Mouse (Mus musculus) neural tube, embryonic 10.5 days (tissue): ENCODE results near the gene Pimreg.

ENCODE experiments used
- DNase-seq: peaks from one replicate; pipeline ENCODE4 v3.0.0-alpha.2; 2017; ENCODE audit warnings: low spot score; ENCODE audit errors: extremely low spot score

Gene Pimreg

DNA sequence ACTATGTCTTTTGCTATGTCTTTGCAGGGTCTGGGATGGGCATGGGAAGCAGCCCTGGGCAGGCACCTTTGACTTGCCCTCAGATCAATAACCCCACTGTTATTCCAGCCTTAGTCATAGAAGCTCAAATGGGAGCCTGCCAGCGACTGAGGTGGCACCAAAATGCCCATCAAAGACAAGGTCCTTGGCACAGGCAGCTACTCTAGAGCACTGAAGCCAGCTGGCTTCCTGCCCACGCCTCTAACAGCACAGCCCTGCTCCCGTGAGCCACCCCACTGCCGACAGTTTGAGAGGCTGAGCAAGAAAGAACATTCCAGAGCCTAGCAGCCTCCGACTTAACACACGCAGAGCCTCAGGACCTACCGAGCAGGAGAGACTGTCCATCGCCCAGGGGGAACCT lies 23.3 kb downstream of the Pimreg start:
- no peak for DNase-seq

DNA sequence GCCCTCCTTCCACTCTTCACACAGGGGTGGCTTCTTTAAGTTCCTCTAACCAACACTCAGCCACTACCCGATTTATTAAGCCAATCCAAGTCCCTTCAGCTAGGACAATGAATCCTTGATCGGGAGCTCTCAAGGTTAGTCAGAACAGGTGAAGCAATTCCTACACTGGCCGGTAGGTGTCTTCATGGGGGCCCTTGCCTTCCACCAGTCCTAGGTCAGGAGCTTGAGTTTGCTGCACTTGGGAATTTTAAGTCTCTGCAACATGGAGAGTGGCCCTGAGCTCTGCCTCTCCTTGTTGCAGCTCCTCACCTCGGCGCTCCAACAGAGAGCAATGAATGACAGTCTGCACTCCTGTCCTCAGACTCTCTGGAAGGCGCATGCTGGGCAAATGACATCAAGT lies 24.5 kb downstream of the Pimreg start:
- DNase-seq, result peak; percentile 41

DNA sequence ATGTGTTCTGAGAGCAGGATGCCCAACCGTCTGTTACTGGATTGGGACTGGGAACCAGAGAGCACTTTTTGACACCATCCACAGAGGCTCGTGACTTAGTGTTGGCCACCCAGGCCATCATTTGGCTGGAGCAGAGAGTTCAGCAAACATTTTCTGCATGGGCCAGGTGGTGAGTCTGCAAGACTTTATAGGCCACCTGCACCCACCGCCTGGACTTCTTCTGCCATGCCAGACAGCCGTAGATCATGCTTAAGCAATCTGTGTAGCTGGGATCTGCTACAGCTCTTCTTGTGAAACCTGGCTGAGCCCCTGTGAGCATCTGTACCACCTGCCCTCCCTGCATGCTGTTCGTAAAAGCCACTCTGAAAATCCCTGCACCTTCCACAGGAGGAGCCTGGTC lies 25.5 kb downstream of the Pimreg start:
- DNase-seq, result no peak

DNA sequence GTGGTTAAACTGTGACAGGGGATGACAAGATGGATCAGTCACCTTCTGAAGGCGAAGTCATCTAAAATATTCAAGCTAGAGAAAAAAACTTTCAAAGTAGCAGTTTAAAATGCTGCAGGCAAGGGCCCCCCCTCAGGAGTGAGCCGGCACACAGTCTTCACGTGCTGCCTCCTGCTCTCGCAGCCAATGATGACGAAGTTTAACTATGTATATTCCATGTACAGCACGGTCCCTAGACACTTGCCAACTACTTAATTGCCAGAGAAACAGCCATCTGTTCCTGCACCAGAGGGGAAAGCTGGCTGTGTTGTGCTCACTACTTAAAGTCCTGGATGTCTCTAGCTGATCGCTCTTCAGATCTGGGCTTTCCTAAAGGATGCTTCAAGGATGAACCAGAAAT lies 26.2 kb downstream of the Pimreg start:
- DNase-seq, result no peak

DNA sequence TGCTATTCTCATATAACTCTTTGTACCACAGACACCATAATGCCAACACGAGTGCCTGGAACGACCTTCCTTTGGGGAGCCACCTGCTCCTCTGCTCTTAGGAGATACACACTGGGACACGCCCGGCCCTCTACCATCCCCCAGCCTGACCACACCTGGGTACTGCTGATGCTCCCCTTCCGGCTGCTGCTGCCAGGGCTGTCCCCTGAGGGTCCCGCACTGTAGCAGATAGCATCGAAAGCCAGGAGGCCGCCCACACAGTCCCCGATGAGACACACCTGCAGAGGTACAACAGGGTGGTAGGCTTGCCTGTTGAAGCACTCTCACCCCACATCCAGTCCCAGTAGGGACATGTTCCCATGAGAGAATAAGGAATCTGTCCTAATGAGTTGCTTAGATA lies 28.9 kb downstream of the Pimreg start:
- DNase-seq, result no peak

DNA sequence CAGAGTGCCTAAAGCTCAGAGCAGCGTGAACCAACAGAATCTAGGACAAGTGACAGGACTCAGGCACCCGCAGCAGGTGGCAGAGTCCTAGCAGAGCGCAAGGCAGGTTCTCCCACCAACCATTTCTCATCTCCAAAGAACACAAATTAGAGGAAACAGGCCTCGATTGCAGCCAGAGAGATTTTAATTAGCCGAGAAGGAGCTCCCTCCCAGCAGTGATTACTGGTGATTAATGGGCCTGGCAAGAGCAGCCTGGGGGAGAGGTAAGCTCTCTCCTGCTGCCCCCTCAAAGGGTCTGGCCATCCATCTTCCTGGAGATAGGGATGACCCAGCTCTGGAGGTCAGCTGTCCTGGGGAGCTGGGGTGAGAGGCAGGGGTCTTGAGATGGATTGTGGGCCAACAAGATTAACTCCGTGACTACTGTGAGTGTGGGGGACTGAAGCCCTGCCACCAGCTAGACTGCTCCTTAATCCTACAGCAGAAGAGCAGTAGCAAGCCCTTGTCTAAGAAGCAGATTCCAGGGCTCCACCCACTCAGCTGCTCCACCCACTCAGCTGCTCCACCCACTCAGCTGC lies 30.6 kb downstream of the Pimreg start:
- peak; percentile 35 for DNase-seq

DNA sequence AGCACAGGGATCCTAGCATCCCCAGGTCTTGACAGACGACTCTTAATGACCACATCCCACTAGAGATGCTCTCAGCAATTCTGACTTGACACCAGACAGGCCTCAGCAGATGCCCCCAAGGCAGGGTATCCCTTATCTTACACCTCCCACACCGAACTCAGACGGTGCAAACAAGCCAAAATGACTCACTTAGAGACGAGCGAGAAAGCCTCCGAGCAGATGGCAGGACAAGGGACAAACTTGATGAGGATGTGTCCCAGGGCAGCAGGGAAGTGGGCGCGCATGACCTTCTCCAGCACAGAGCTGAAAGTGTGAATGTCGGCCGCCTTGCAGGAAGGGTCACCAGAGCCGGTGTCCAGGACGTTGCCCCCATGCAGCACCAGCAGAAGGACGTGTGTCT lies 32.4 kb downstream of the Pimreg start:
- no peak for DNase-seq

DNA sequence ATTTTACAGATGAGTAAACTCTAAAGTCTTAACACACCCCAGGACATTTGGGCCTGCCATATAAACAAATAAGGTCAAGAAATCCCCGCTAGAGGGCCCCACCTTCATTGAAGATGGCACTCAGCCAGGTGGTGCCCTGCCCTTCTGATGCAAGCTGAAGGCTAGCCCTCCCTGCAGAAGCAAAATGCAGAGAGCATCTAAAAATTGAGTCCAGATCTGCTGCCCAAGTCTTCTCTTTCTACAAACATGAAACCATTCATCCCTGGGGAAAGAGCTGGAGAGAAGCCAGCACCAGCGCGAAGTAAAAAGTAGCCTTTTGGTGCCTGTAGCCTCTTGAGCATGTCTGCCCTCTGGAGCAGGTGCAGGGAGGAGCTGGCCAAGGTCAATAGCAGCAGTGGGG lies 36.2 kb downstream of the Pimreg start:
- DNase-seq, result no peak

DNA sequence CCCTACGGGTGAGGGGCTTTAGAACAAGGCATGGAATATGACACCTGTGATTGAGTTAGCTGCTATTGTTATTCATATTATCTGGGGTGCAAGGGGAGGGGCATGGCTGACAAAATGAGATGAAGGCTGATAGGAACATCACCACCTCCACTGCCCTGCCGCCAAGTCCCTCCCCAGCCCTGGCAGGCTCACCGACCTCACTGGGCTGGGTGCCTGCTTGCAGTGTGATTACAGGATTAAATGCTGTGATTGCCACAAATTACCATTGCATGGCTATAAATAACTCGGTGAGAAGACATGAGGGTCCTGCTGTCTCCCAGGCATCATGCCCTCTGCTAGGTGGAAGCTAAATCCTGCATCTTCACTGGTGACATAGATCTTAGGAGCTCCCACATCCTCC lies 36.8 kb downstream of the Pimreg start:
- DNase-seq, result no peak

DNA sequence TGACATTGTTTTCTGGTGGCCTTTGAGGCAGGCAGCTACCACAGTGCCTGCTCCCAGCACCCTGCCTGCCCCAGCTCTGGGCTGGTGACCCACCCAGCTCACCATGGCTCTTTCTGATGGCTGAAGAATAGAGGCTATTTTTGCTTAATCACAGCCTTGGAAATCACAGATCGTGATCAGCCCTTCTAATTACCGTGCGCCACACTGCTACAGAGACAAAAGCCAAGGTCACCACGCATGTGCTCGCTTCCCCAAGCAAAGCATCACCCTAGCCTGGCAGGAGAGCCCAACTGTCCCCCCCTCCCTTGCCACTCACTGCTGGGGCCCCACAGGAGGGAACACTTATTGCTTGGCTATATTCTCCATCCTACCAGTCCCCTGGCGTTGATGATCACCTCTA lies 38.6 kb downstream of the Pimreg start:
- DNase-seq, result no peak

DNA sequence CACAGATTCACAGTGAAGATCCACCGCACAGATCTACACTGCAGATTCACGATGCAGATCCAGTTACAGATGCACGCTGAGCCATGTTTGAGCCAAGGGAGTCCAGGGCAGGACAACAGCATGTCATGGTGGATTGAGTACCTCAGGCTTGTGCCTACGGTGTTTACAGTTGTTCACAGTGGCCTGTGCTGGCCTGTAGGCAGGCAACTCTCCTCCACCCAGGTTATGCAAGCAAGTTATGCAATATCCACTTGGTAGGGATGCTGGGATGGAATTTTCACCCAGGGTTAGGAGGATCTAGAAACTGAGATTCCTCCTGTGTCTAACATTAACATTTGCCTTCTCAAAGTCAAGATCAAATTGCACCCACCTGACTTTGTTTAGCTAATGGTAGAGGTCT lies 40.8 kb downstream of the Pimreg start:
- no peak for DNase-seq

DNA sequence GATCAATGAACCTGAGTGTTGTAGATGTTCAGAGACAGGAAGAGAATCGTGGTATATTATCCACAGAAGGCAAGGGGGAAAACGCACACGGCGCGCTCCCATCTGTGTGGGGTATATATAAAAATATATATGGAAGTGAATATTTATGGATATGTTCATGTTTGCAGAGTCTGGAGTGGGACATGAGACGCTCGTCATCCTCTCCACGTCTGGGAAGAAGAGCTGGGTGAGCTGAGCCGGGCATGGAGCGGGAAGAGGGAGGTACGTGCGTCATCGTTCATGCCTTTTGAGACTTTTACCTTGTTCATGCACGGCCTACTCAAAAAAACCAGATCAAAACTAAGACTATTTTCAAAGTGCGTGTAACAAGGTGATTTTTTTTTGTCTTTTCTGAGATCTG lies 42.5 kb downstream of the Pimreg start:
- no peak for DNase-seq

DNA sequence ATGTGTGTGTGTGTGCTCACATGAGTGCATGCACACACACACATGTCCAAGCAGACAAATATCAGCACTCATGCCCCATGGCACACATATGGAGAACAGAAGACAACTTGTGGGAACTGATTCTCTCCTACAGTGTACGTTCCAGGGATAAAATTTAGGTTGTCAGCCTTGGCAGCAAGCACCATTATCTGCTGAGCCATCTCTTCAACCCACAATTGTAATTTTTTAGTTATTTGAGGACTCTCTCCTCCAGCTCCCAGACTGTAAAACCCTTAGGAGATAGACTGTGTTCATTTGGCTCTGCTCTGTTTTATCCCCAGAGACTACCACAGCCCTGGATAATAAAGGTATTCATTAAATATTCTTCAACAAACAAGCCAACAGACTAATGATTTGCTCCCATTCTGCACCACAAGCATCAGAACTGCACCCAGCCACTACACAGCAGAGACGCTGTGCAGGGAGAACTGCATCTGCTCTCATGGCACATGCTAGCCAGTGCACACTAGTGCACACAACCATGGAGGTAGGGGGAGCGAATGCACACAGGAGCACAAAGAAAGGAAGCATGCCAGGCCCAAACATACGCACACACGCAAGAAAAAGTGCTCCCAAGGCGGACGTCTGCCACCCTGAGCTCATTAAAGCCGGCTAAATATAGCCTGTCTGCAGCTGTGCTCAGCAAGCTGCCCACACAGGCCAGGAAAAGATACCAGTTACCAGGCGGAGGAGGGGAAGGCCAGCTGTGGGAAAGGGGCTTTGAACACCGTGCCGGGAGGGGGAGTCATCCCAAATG lies 44.6 kb downstream of the Pimreg start:
- DNase-seq, result no peak

DNA sequence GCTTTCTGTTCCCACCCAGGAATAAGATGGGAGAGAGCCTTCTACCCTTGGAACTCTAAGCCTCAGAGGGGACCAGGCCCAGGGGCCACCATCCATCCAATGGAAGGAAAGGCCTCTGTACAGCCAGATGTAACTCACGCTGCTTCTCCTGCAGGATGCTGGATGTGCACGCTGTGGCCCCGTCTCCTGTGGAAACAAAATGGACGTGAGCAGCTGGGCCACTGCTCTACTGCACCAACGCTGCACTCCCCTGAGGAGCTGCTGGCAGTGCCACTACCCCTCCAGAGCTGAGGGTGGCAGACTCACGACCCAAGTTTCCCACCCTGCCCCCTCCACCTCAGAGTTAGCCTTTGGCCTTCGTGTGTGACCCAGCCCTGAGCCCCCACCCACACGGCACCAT lies 50.6 kb downstream of the Pimreg start:
- DNase-seq, result no peak

DNA sequence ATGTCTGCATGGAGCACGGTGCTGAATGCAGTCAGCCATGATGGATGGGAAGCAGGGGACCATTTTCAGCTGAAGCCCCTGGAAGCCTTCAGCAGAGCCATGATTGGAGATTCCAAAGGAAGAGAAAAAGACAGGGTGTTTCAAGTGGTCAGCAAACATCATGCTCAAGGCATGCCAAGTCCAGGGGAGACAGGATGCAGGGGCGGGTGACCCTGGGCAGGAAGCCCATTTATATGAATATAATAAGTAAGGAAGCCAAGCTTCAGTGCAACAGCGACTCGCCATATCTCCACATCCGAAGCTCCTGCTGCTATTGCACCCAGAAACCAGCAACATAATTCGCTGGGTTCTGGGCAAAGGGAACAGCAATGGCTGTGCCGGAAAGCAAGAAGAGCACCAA lies 52.6 kb downstream of the Pimreg start:
- no peak for DNase-seq

DNA sequence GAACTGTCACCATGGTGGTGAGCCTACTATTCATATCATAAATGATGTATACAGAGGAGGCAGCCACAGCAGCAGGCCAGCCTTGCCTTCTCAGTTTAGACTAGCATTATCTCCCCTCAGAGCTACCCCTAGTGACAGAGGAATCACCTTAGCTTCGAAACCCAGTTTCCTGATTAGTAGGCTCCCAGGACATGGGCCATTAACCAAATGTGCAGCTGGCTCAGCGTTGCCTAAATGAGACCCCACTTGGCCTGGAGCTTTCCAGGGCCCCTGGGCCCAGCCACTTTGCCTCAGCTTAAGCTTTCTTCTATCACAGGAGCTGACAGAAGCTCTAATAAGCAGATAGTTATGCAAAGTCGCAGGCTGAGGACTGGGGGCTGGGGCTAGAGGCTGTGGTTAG lies 54.2 kb downstream of the Pimreg start:
- no peak for DNase-seq
